Mouse (Mus musculus) midbrain, embryonic 12.5 days (tissue): ENCODE results near the gene 4933415A04Rik. TPM values are rescaled to one million over a fixed set of nuclear protein-coding genes. Genes with fewer than 3 reads are reported as not detected.

Experiments
- ATAC-seq: fragments of 200-750 bp; cut with Nextera tagmentation; 2 replicates; pipeline ENCODE4 v1.8.0; 2017; ENCODE audit warnings: low read depth, moderate TSS enrichment, moderate library complexity; ENCODE audit not compliant: low FRiP score
- H3K27ac ChIP-seq: fragments of 300-500 bp; sonication (generic); replicated peaks from 2 replicates; pipeline ENCODE4 v1.5.1; 2016; ENCODE audit warnings: mild to moderate bottlenecking
- H3K27me3 ChIP-seq: fragments of 300-500 bp; sonication (generic); 2 replicates; pipeline ENCODE4 v1.6.1; 2016; ENCODE audit warnings: mild to moderate bottlenecking
- H3K36me3 ChIP-seq: fragments of 300-500 bp; sonication (generic); 2 replicates; pipeline ENCODE4 v1.6.1; 2016
- H3K4me1 ChIP-seq: fragments of 300-500 bp; sonication (generic); 2 replicates; pipeline ENCODE4 v1.6.1; 2016
- H3K4me2 ChIP-seq: fragments of 300-500 bp; sonication (generic); replicated peaks from 2 replicates; pipeline ENCODE4 v1.6.1; 2016; ENCODE audit warnings: mild to moderate bottlenecking, moderate library complexity
- H3K4me3 ChIP-seq: fragments of 300-500 bp; sonication (generic); 2 replicates; pipeline ENCODE4 v1.5.1; 2016; ENCODE audit warnings: mild to moderate bottlenecking
- H3K9ac ChIP-seq: fragments of 300-500 bp; sonication (generic); replicated peaks from 2 replicates; pipeline ENCODE4 v1.6.1; 2016; ENCODE audit warnings: mild to moderate bottlenecking, moderate library complexity
- H3K9me3 ChIP-seq: fragments of 300-500 bp; sonication (generic); 2 replicates; pipeline ENCODE4 v1.6.1; 2016; ENCODE audit warnings: mild to moderate bottlenecking
- WGBS: fragments of 180-500 bp; shearing (Covaris S2); methylation state at CpG from one replicate; pipeline ENCODE4 v1.1.7; 2016; 5-methylcytosine and 5-hydroxymethylcytosine counted together
- polyA plus RNA-seq: library from polyadenylated mRNA; unstranded; fragments of >200 nt; fragmentation: Nextera tagmentation; extraction: Ambion mirVana; gene quantifications from 2 replicates; pipeline ENCODE4 v1.2.1, GENCODE M21; 2016

4933415A04Rik gene
- polyA plus RNA-seq, 1 experiment from 2014 or later = 8.4 TPM

GRCm38 (mm10) chr11:43552675-43553074 lies 34.2 kb upstream of the 4933415A04Rik start:
- ATAC-seq = no peak
- H3K9me3 ChIP-seq = no peaks in the 10 kb centered on the region
- 54% methylated on average over 6 of the region's 6 CpGs for WGBS
- no peak overlapping the region for H3K4me3 ChIP-seq
- peaks cover 22% of the 10 kb centered on the region for H3K36me3 ChIP-seq
- H3K27me3 ChIP-seq = no peaks in the 10 kb centered on the region
- no peak overlapping the region for H3K9ac ChIP-seq
- no peak overlapping the region for H3K4me2 ChIP-seq
- peaks cover 32% of the 10 kb centered on the region for H3K4me1 ChIP-seq
- H3K27ac ChIP-seq = no peak overlapping the region

GRCm38 (mm10) chr11:43556538-43556937 lies 30.3 kb upstream of the 4933415A04Rik start:
- WGBS = 90% methylated on average over 11 of the region's 11 CpGs
- H3K27ac ChIP-seq = no peak overlapping the region
- H3K9me3 ChIP-seq = no peaks in the 10 kb centered on the region
- H3K36me3 ChIP-seq = peaks cover 36% of the 10 kb centered on the region
- H3K9ac ChIP-seq = no peak overlapping the region
- no peaks in the 10 kb centered on the region for H3K27me3 ChIP-seq
- H3K4me1 ChIP-seq = peaks cover 25% of the 10 kb centered on the region
- no peak for ATAC-seq
- H3K4me3 ChIP-seq = no peak overlapping the region
- no peak overlapping the region for H3K4me2 ChIP-seq

GRCm38 (mm10) chr11:43559515-43560292 lies 27.1 kb upstream of the 4933415A04Rik start:
- no peak overlapping the region; the same call in 1 of the 2 replicates for H3K4me2 ChIP-seq
- 3% methylated on average over 6 of the region's 6 CpGs for WGBS
- H3K4me1 ChIP-seq = peaks cover 37% of the 10 kb centered on the region
- no peak overlapping the region for H3K4me3 ChIP-seq
- peak; percentile 78 for ATAC-seq
- H3K27ac ChIP-seq = peak overlapping the region; percentile 76
- H3K9me3 ChIP-seq = no peaks in the 10 kb centered on the region
- no peaks in the 10 kb centered on the region for H3K27me3 ChIP-seq
- peaks cover 40% of the 10 kb centered on the region for H3K36me3 ChIP-seq
- H3K9ac ChIP-seq = 0 out of 2 replicates have a peak overlapping the region, but pooled peaks have one; percentile 34

- no peaks in the 10 kb centered on the region for H3K27me3 ChIP-seq
- ATAC-seq = no peak; the same call in 1 of the 2 replicates
- WGBS = 66% methylated on average over 10 of the region's 10 CpGs
- no peak overlapping the region for H3K9ac ChIP-seq
- H3K36me3 ChIP-seq = peaks cover 14% of the 10 kb centered on the region
- H3K4me2 ChIP-seq = no peak overlapping the region
- peak overlapping the region; percentile 42 for H3K27ac ChIP-seq
- H3K4me1 ChIP-seq = peaks cover 58% of the 10 kb centered on the region
- H3K9me3 ChIP-seq = no peaks in the 10 kb centered on the region
- no peak overlapping the region for H3K4me3 ChIP-seq
These were observed 23.1 kb upstream of the 4933415A04Rik start for GRCm38 (mm10) chr11:43563654-43564244.

GRCm38 (mm10) chr11:43565414-43565813 lies 21.4 kb upstream of the 4933415A04Rik start:
- peak; percentile 13; the same call in 1 of the 2 replicates for ATAC-seq
- Histone ChIP-seq H3K9ac (no peak overlapping the region; the same call in 1 of the 2 replicates), H3K9me3 (no peaks in the 10 kb centered on the region), H3K36me3 (peaks cover 11% of the 10 kb centered on the region; the same call in 1 of the 2 replicates), H3K4me2 (peak overlapping the region; percentile 15; the same call in 1 of the 2 replicates), H3K27me3 (no peaks in the 10 kb centered on the region), H3K4me1 (peaks cover 51% of the 10 kb centered on the region), H3K4me3 (no peak overlapping the region), H3K27ac (peak overlapping the region; percentile 70)
- 16% methylated on average over 2 of the region's 2 CpGs for WGBS

- peak; percentile 65 for ATAC-seq
- Histone ChIP-seq H3K9ac (no peak overlapping the region; the same call in 1 of the 2 replicates), H3K36me3 (peaks cover 11% of the 10 kb centered on the region; the same call in 1 of the 2 replicates), H3K4me1 (peaks cover 48% of the 10 kb centered on the region), H3K27me3 (no peaks in the 10 kb centered on the region), H3K9me3 (no peaks in the 10 kb centered on the region), H3K27ac (peak overlapping the region; percentile 70), H3K4me3 (no peak overlapping the region), H3K4me2 (peak overlapping the region; percentile 15; the same call in 1 of the 2 replicates)
- 3% methylated on average over 8 of the region's 8 CpGs for WGBS
These were observed 21.0 kb upstream of the 4933415A04Rik start for GRCm38 (mm10) chr11:43565852-43566251.

- Histone ChIP-seq H3K27ac (peak overlapping the region; percentile 70), H3K9me3 (no peaks in the 10 kb centered on the region), H3K4me2 (no peak overlapping the region), H3K27me3 (no peaks in the 10 kb centered on the region), H3K4me1 (peaks cover 52% of the 10 kb centered on the region), H3K4me3 (no peak overlapping the region), H3K36me3 (peaks cover 11% of the 10 kb centered on the region; the same call in 1 of the 2 replicates), H3K9ac (no peak overlapping the region)
- ATAC-seq = no peak
- 58% methylated on average over 5 of the region's 5 CpGs for WGBS
These were observed 20.1 kb upstream of the 4933415A04Rik start for GRCm38 (mm10) chr11:43566696-43567095.

GRCm38 (mm10) chr11:43568263-43568662 lies 18.6 kb upstream of the 4933415A04Rik start:
- H3K27ac ChIP-seq = no peak overlapping the region
- H3K9me3 ChIP-seq = no peaks in the 10 kb centered on the region
- no peak for ATAC-seq
- H3K4me2 ChIP-seq = no peak overlapping the region
- no peak overlapping the region for H3K4me3 ChIP-seq
- H3K9ac ChIP-seq = no peak overlapping the region
- H3K27me3 ChIP-seq = no peaks in the 10 kb centered on the region
- peaks cover under 1% of the 10 kb centered on the region; the same call in 1 of the 2 replicates for H3K36me3 ChIP-seq
- whole genome bisulfite sequencing = 64% methylated on average over 5 of the region's 5 CpGs
- peaks cover 55% of the 10 kb centered on the region for H3K4me1 ChIP-seq

GRCm38 (mm10) chr11:43569188-43569587 lies 17.7 kb upstream of the 4933415A04Rik start:
- Histone ChIP-seq H3K27ac (0 out of 2 replicates have a peak overlapping the region, but pooled peaks have one; percentile 7), H3K36me3 (no peaks in the 10 kb centered on the region), H3K9ac (no peak overlapping the region), H3K27me3 (no peaks in the 10 kb centered on the region), H3K4me1 (peaks cover 47% of the 10 kb centered on the region), H3K9me3 (no peaks in the 10 kb centered on the region), H3K4me2 (no peak overlapping the region), H3K4me3 (no peak overlapping the region)
- no peak for ATAC-seq
- 87% methylated on average over 5 of the region's 5 CpGs for whole genome bisulfite sequencing

- no peak overlapping the region for H3K9ac ChIP-seq
- H3K4me1 ChIP-seq = peaks cover 43% of the 10 kb centered on the region
- WGBS = 76% methylated on average over 11 of the region's 11 CpGs
- no peak overlapping the region for H3K4me3 ChIP-seq
- H3K27ac ChIP-seq = 0 out of 2 replicates have a peak overlapping the region, but pooled peaks have one; percentile 7
- no peak overlapping the region for H3K4me2 ChIP-seq
- H3K27me3 ChIP-seq = no peaks in the 10 kb centered on the region
- no peaks in the 10 kb centered on the region for H3K36me3 ChIP-seq
- no peaks in the 10 kb centered on the region for H3K9me3 ChIP-seq
- ATAC-seq = no peak
These were observed 17.2 kb upstream of the 4933415A04Rik start for GRCm38 (mm10) chr11:43569595-43569994.

GRCm38 (mm10) chr11:43575061-43575375 lies 11.8 kb upstream of the 4933415A04Rik start:
- peak overlapping the region; percentile 47 for H3K9ac ChIP-seq
- no peak overlapping the region for H3K4me3 ChIP-seq
- peaks cover 10% of the 10 kb centered on the region for H3K36me3 ChIP-seq
- 5% methylated on average over 3 of the region's 3 CpGs for WGBS
- no peaks in the 10 kb centered on the region for H3K27me3 ChIP-seq
- no peaks in the 10 kb centered on the region for H3K9me3 ChIP-seq
- H3K27ac ChIP-seq = peak overlapping the region; percentile 97
- H3K4me2 ChIP-seq = peak overlapping the region; percentile 43
- peaks cover 41% of the 10 kb centered on the region for H3K4me1 ChIP-seq
- ATAC-seq = no peak
